15 mouse cellular contexts compared by ENCODE assay signal in the genomic region with DNA sequence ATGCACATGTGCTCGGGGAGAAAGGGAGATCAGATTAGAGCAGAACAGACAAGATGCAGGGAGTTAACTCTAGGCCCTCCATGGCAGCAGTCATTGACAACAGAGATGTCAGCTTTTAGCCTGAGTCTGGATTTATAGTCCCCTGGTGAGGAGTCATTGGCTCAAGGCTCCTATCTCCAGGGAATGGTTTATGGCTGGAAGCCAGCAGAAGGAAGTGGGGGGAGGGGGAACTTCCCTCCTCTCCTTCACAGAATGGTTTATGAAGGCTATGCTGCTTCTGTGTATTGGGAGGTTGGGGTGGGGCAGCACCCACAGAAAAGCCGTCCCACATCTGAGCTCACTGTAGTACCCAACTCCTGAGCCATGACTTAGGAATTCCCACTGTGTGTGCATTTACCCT. TPM values are rescaled to one million over a fixed set of nuclear protein-coding genes. Genes with fewer than 3 reads are reported as not detected.
A peak's percentile ranks its signal among the peaks of the same experiment; 100 is the strongest.
DNase-seq lines count a peak whose midpoint lies in the region; ATAC-seq and TF ChIP-seq lines count a peak whose summit lies in the region.
"Had no signal": no experiment of that assay in that cellular context is flagged by ENCODE, and none has a peak within 500 bp of the region (broad histone marks: within the 10 kb centered on the region; RNA-seq: fewer than 3 reads in every experiment).

No protein-coding gene starts in this region.

- H3K36me3 ChIP-seq in hindbrain, postnatal 0 days (ENCODE audit: insufficient read depth, low read length), result no peaks in the 10 kb centered on the region; the same call in 1 of the 2 replicates
- peaks cover 2% of the 10 kb centered on the region; the same call in 1 of the 2 replicates for H3K36me3 ChIP-seq in neural tube, embryonic 11.5 days (ENCODE audit: control insufficient read depth, insufficient read depth, low read length)
- H3K36me3 ChIP-seq: embryonic facial prominence, embryonic 12.5 days had no signal

- H3K27ac ChIP-seq in hindbrain, postnatal 0 days, result no peak overlapping the region
- H3K27ac ChIP-seq in neural tube, embryonic 11.5 days (ENCODE audit: low read depth, low read length), result 0 out of 2 replicates have a peak overlapping the region, but pooled peaks have one; percentile 23
- H3K27ac ChIP-seq in left cerebral cortex, adult 2 months, result no peak overlapping the region
- H3K27ac ChIP-seq: embryonic facial prominence, embryonic 12.5 days; forebrain, embryonic 10.5 days had no signal

- no peak overlapping the region for H3K4me2 ChIP-seq in hindbrain, postnatal 0 days (ENCODE audit: low read depth, low read length)
- H3K4me2 ChIP-seq in neural tube, embryonic 11.5 days (ENCODE audit: low read depth), result no peak overlapping the region
- H3K4me2 ChIP-seq: embryonic facial prominence, embryonic 12.5 days had no signal

- H3K4me1 ChIP-seq in hindbrain, postnatal 0 days (ENCODE audit: insufficient read depth, low read length), result peaks cover 6% of the 10 kb centered on the region
- H3K4me1 ChIP-seq in neural tube, embryonic 11.5 days (ENCODE audit: control insufficient read depth, insufficient read depth, low read length), result peaks cover 10% of the 10 kb centered on the region; the same call in 1 of the 2 replicates

- TF ChIP-seq CTCF in hindbrain, postnatal 0 days (IDR thresholded peaks at IDR 0.05; ENCODE audit: low read depth), result no peak
- TF ChIP-seq CTCF in left cerebral cortex, adult 2 months (IDR thresholded peaks at IDR 0.05), result no peak

- intact Hi-C loops in left cerebral cortex, adult 2 months (cut with DNase I), result no loop called here

- H3K4me3 ChIP-seq in hindbrain, postnatal 0 days (ENCODE audit: low read length), result no peak overlapping the region
- no peak overlapping the region for H3K4me3 ChIP-seq in neural tube, embryonic 11.5 days (ENCODE audit: low read depth, low read length)
- no peak overlapping the region for H3K4me3 ChIP-seq in left cerebral cortex, adult 2 months
- H3K4me3 ChIP-seq: embryonic facial prominence, embryonic 12.5 days; forebrain, embryonic 10.5 days had no signal

- no peaks in the 10 kb centered on the region for H3K9me3 ChIP-seq in hindbrain, postnatal 0 days (ENCODE audit: low read length)
- no peaks in the 10 kb centered on the region for H3K9me3 ChIP-seq in neural tube, embryonic 11.5 days (ENCODE audit: control insufficient read depth, low read length)
- H3K9me3 ChIP-seq: embryonic facial prominence, embryonic 12.5 days had no signal

- H3K9ac ChIP-seq in hindbrain, postnatal 0 days (replicated peaks; ENCODE audit: low read length), result no peak overlapping the region
- no peak overlapping the region for H3K9ac ChIP-seq in neural tube, embryonic 11.5 days (ENCODE audit: low read length)
- H3K9ac ChIP-seq: embryonic facial prominence, embryonic 12.5 days had no signal

- H3K27me3 ChIP-seq in hindbrain, postnatal 0 days (ENCODE audit: insufficient read depth, low read length), result no peaks in the 10 kb centered on the region
- H3K27me3 ChIP-seq in neural tube, embryonic 11.5 days (ENCODE audit: control insufficient read depth, insufficient read depth, low read length), result peaks cover 7% of the 10 kb centered on the region; the same call in 1 of the 2 replicates

- peak; percentile 31 for DNase-seq in kidney, adult 9 months
- DNase-seq in kidney, adult 18-20 months, result no peak
- DNase-seq in adrenal gland, postnatal 14 days, result peak; percentile 79
- DNase-seq in hindbrain, postnatal 0 days (ENCODE audit: low spot score), result no peak
- peak; percentile 46 for DNase-seq in neural tube, embryonic 11.5 days (ENCODE audit: low spot score)
- no peak for DNase-seq in right cerebral cortex, postnatal 25 days
- no peak for DNase-seq in left cerebral cortex, adult 2 months (ENCODE audit: extremely low spot score in 1 of 2, low spot score in 2 of 2)
- DNase-seq: cerebellum, adult 8-10 months; heart, postnatal 36 days; liver; lung, postnatal 14 days; right cerebral cortex, postnatal 4 days had no signal

- ATAC-seq in hindbrain, postnatal 0 days, result peak; percentile 25; the same call in 1 of the 2 replicates
- peak; percentile 76 for ATAC-seq in neural tube, embryonic 11.5 days (ENCODE audit: insufficient read depth, low FRiP score, low TSS enrichment)
- no peak for ATAC-seq in megakaryocyte, adult 5-6 weeks (ENCODE audit: poor library complexity, severe bottlenecking)

- WGBS in hindbrain, postnatal 0 days, result 49% methylated on average over 2 of the region's 2 CpGs
- WGBS in neural tube, embryonic 11.5 days, result 34% methylated on average over 2 of the region's 2 CpGs

RNA-seq across cellular contexts. Expression of a gene that starts 24.6 kb away (rescaled TPM):
- 1.6 and 2.4 TPM in 2 replicates for total RNA-seq in adrenal gland, postnatal 14 days (2021)
- total RNA-seq in hindbrain, postnatal 0 days (2014; rRNA removed), result 317 and 346 TPM in 2 replicates
- polyA plus RNA-seq in hindbrain, postnatal 0 days (2015; fragmentation: Nextera tagmentation; extraction: Ambion mirVana), result 190 and 213 TPM in 2 replicates
- 76.1 and 88.4 TPM in 2 replicates for polyA plus RNA-seq in neural tube, embryonic 11.5 days (2014; fragmentation: Nextera tagmentation; extraction: Ambion mirVana)
- total RNA-seq in megakaryocyte, adult 5-6 weeks (2015), result not detected in 2 replicates
- not detected in 2 replicates for total RNA-seq in megakaryocyte, adult 5-6 weeks (2017)
- 100 to 1,000 TPM; 152 TPM for total RNA-seq in left cerebral cortex, adult 2 months (2021)

Comparison
In these comparisons a context has a peak if more than half of its experiments do, and no peak if none do; other contexts are left out.
1. DNase-seq: peak in kidney, adult 9 months (single experiment), adrenal gland, postnatal 14 days (single experiment) and neural tube, embryonic 11.5 days (single experiment); none in kidney, adult 18-20 months (single experiment), hindbrain, postnatal 0 days (single experiment), right cerebral cortex, postnatal 25 days (single experiment) and left cerebral cortex, adult 2 months (0 of 2).
2. RNA of a gene that starts 24.6 kb away (total RNA-seq): 317 to 346 TPM in hindbrain, postnatal 0 days and 152 TPM in left cerebral cortex, adult 2 months; 1.6 to 2.4 TPM in adrenal gland, postnatal 14 days and not detected in megakaryocyte, adult 5-6 weeks; every median in the first group is over 10 times any median in the second.